Mouse (Mus musculus) E14TG2a.4 (cell line): ENCODE measurements around the gene Sf3b6.

ENCODE experiments used
- H3K27me3 ChIP-seq: 2 replicates; pipeline ENCODE4 v1.6.1; 2014; ENCODE audit warnings: low read length, control low read depth; ENCODE audit not compliant: insufficient read depth
- H3K36me3 ChIP-seq: 2 replicates; pipeline ENCODE4 v1.6.1; 2014; ENCODE audit warnings: low read length, control low read depth; ENCODE audit not compliant: insufficient read depth
- H3K4me1 ChIP-seq: replicated peaks from 2 replicates; pipeline ENCODE4 v1.6.1; 2014; ENCODE audit warnings: low read depth, low read length, control low read depth
- H3K4me3 ChIP-seq: replicated peaks from 2 replicates; pipeline ENCODE4 v1.5.1; 2014; ENCODE audit warnings: mild to moderate bottlenecking, low read length
- H3K9me3 ChIP-seq: 2 replicates; pipeline ENCODE4 v1.6.1; 2014; ENCODE audit warnings: low read length, control low read depth
- CTCF ChIP-seq: conservative IDR thresholded peaks from 2 replicates; pipeline ENCODE4 v1.5.1; 2014; ENCODE audit warnings: low read length
- NANOG ChIP-seq: IDR thresholded peaks from 2 replicates; pipeline ENCODE4 v1.6.1; 2014; ENCODE audit warnings: borderline replicate concordance, low read length, mixed read lengths
- POU5F1 ChIP-seq: IDR thresholded peaks from 2 replicates; pipeline ENCODE4 v1.6.1; 2014; ENCODE audit warnings: low read length, borderline replicate concordance

Sf3b6 gene

GRCm38 (mm10) chr12:4827256-4827655 lies 9.9 kb downstream of the Sf3b6 start:
- Histone ChIP-seq H3K4me1 (peaks cover 24% of the 10 kb centered on the region), H3K27me3 (no peaks in the 10 kb centered on the region), H3K36me3 (peaks cover 82% of the 10 kb centered on the region), H3K9me3 (no peaks in the 10 kb centered on the region), H3K4me3 (no peak overlapping the region)
- no peak for TF ChIP-seq POU5F1
- TF ChIP-seq CTCF, result no peak
- TF ChIP-seq NANOG, result no peak

GRCm38 (mm10) chr12:4836959-4837358 lies 19.6 kb downstream of the Sf3b6 start:
- peaks cover 31% of the 10 kb centered on the region for H3K36me3 ChIP-seq
- TF ChIP-seq POU5F1 (no peak), NANOG (no peak), CTCF (no peak)
- H3K9me3 ChIP-seq, result no peaks in the 10 kb centered on the region
- peaks cover 32% of the 10 kb centered on the region for H3K27me3 ChIP-seq
- H3K4me1 ChIP-seq, result peaks cover 18% of the 10 kb centered on the region
- no peak overlapping the region for H3K4me3 ChIP-seq

- H3K27me3 ChIP-seq, result peaks cover 42% of the 10 kb centered on the region
- peaks cover 10% of the 10 kb centered on the region for H3K36me3 ChIP-seq
- no peaks in the 10 kb centered on the region for H3K9me3 ChIP-seq
- no peak for TF ChIP-seq NANOG
- H3K4me1 ChIP-seq, result peaks cover 41% of the 10 kb centered on the region
- peak overlapping the region; percentile 93 for H3K4me3 ChIP-seq
Observed at GRCm38 (mm10) chr12:4840010-4840409, 22.7 kb downstream of the Sf3b6 start.

GRCm38 (mm10) chr12:4840741-4841140 lies 23.4 kb downstream of the Sf3b6 start:
- Histone ChIP-seq H3K9me3 (no peaks in the 10 kb centered on the region), H3K4me1 (peaks cover 44% of the 10 kb centered on the region), H3K36me3 (peaks cover 10% of the 10 kb centered on the region), H3K4me3 (peak overlapping the region; percentile 93), H3K27me3 (peaks cover 42% of the 10 kb centered on the region)
- no peak for TF ChIP-seq POU5F1
- no peak for TF ChIP-seq NANOG
- TF ChIP-seq CTCF, result no peak

- H3K9me3 ChIP-seq, result no peaks in the 10 kb centered on the region
- peaks cover 42% of the 10 kb centered on the region for H3K27me3 ChIP-seq
- TF ChIP-seq POU5F1 (no peak), NANOG (no peak), CTCF (no peak)
- H3K4me3 ChIP-seq, result peak within 1 kb of the TSS; percentile 93
- peaks cover 16% of the 10 kb centered on the region for H3K36me3 ChIP-seq
- peaks cover 44% of the 10 kb centered on the region for H3K4me1 ChIP-seq
Observed at GRCm38 (mm10) chr12:4841392-4841887, 24.1 kb downstream of the Sf3b6 start, which contains the start of gene Fkbp1b. Gene Fkbp1b, minus strand, starts transcription at chr12:4841591.

- Histone ChIP-seq H3K4me1 (peaks cover 44% of the 10 kb centered on the region), H3K36me3 (peaks cover 18% of the 10 kb centered on the region; the same call in 1 of the 2 replicates), H3K4me3 (peak overlapping the region; percentile 93), H3K9me3 (no peaks in the 10 kb centered on the region), H3K27me3 (peaks cover 42% of the 10 kb centered on the region)
- no peak for TF ChIP-seq POU5F1
- TF ChIP-seq NANOG, result no peak
- no peak for TF ChIP-seq CTCF
Observed at GRCm38 (mm10) chr12:4842456-4842855, 25.1 kb downstream of the Sf3b6 start.

- TF ChIP-seq POU5F1 (no peak), NANOG (no peak), CTCF (no peak)
- H3K36me3 ChIP-seq, result peaks cover 14% of the 10 kb centered on the region; the same call in 1 of the 2 replicates
- H3K9me3 ChIP-seq, result no peaks in the 10 kb centered on the region
- peaks cover 42% of the 10 kb centered on the region for H3K27me3 ChIP-seq
- H3K4me1 ChIP-seq, result peaks cover 44% of the 10 kb centered on the region
- H3K4me3 ChIP-seq, result peak within 1 kb of the TSS; percentile 93
Observed at GRCm38 (mm10) chr12:4842890-4843597, 25.7 kb downstream of the Sf3b6 start, which contains the start of gene Wdcp. Gene Wdcp, plus strand, starts transcription at chr12:4843303.

GRCm38 (mm10) chr12:4843741-4844140 lies 26.4 kb downstream of the Sf3b6 start:
- H3K4me1 ChIP-seq, result peaks cover 44% of the 10 kb centered on the region
- TF ChIP-seq POU5F1, result no peak
- TF ChIP-seq NANOG, result no peak
- TF ChIP-seq CTCF, result no peak
- peak overlapping the region; percentile 93 for H3K4me3 ChIP-seq
- H3K36me3 ChIP-seq, result peaks cover 20% of the 10 kb centered on the region
- peaks cover 39% of the 10 kb centered on the region for H3K27me3 ChIP-seq
- H3K9me3 ChIP-seq, result no peaks in the 10 kb centered on the region
